Mouse (Mus musculus) midbrain, embryonic 11.5 days (tissue): ENCODE measurements around the gene Mef2d. TPM values are rescaled to one million over a fixed set of nuclear protein-coding genes. Genes with fewer than 3 reads are reported as not detected.
"Not testable (repeated sequence)": the region's sequence is repeated elsewhere in the genome, so short reads cannot be mapped to it uniquely, and the experiment has no call there.

Source experiments
- ATAC-seq: fragments of 200-750 bp; cut with Nextera tagmentation; 2 replicates; pipeline ENCODE4 v1.8.0; 2017; ENCODE audit warnings: moderate TSS enrichment, moderate library complexity; ENCODE audit not compliant: low FRiP score
- DNase-seq: peaks from one replicate; pipeline ENCODE4 v3.0.0; 2015; ENCODE audit warnings: low spot score; ENCODE audit errors: missing footprints
- H3K27ac ChIP-seq: fragments of 300-500 bp; sonication (generic); 2 replicates; pipeline ENCODE4 v1.5.1; 2014; ENCODE audit warnings: low read depth, low read length
- H3K27me3 ChIP-seq: fragments of 300-500 bp; sonication (generic); 2 replicates; pipeline ENCODE4 v1.6.1; 2014; ENCODE audit warnings: mild to moderate bottlenecking, low read length, moderate library complexity, mixed read lengths; ENCODE audit not compliant: control insufficient read depth, insufficient read depth
- H3K36me3 ChIP-seq: fragments of 300-500 bp; sonication (generic); 2 replicates; pipeline ENCODE4 v1.6.1; 2014; ENCODE audit warnings: mild to moderate bottlenecking, low read length, moderate library complexity, mixed read lengths; ENCODE audit not compliant: control insufficient read depth, insufficient read depth
- H3K4me1 ChIP-seq: fragments of 300-500 bp; sonication (generic); 2 replicates; pipeline ENCODE4 v1.6.1; 2014; ENCODE audit warnings: low read length; ENCODE audit not compliant: control insufficient read depth, insufficient read depth
- H3K4me2 ChIP-seq: fragments of 300-500 bp; sonication (generic); 2 replicates; pipeline ENCODE4 v1.6.1; 2014; ENCODE audit warnings: mild to moderate bottlenecking, moderate library complexity
- H3K4me3 ChIP-seq: fragments of 300-500 bp; sonication (generic); 2 replicates; pipeline ENCODE4 v1.5.1; 2014; ENCODE audit warnings: low read depth, low read length
- H3K9ac ChIP-seq: fragments of 300-500 bp; sonication (generic); 2 replicates; pipeline ENCODE4 v1.6.1; 2014; ENCODE audit warnings: low read length
- H3K9me3 ChIP-seq: fragments of 300-500 bp; sonication (generic); 2 replicates; pipeline ENCODE4 v1.6.1; 2016; ENCODE audit warnings: low read length; ENCODE audit not compliant: control insufficient read depth
- WGBS: fragments of 180-500 bp; shearing (Covaris S2); extraction: QIAGEN DNeasy Blood & Tissue Kit; methylation state at CpG from one replicate; pipeline ENCODE4 v1.1.7; 2014; 5-methylcytosine and 5-hydroxymethylcytosine counted together
- polyA plus RNA-seq: library from polyadenylated mRNA; unstranded; fragments of >200 nt; fragmentation: Nextera tagmentation; extraction: Ambion mirVana; gene quantifications from 2 replicates; pipeline ENCODE4 v1.2.1, GENCODE M21; 2014

The Mef2d gene
- polyA plus RNA-seq, 1 experiment from 2014 or later, result 10.9 TPM

DNA sequence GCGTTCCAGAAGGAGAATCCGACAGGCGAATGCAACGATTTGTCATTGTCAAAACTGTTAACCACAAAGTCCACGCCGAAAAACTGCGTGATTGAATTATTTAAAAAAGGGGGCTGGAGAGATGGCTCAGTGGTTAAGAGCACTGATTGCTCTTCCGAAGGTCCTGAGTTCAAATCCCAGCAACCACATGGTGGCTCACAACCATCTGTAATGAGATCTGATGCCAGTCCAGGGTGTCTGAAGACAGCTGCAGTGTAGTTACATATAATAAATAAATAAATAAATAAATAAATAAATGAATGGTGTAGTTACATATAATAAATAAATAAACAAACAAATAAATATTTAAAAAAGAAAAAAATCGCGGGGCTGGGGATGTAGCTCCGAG, 36.2 kb downstream of the Mef2d start:
- H3K36me3 ChIP-seq, H3K9me3 ChIP-seq, H3K27me3 ChIP-seq, H3K4me1 ChIP-seq, DNase-seq: not testable (repeated sequence)
- H3K9ac ChIP-seq, result peak overlapping the region; percentile 88; the same call in 1 of the 2 replicates
- H3K4me3 ChIP-seq, result peak overlapping the region; percentile 55
- peak overlapping the region; percentile 94; the same call in 1 of the 2 replicates for H3K27ac ChIP-seq
- ATAC-seq, result peak; percentile 11; the same call in 1 of the 2 replicates
- WGBS, result 34% methylated on average over 11 of the region's 11 CpGs
- peak overlapping the region; percentile 49 for H3K4me2 ChIP-seq

DNA sequence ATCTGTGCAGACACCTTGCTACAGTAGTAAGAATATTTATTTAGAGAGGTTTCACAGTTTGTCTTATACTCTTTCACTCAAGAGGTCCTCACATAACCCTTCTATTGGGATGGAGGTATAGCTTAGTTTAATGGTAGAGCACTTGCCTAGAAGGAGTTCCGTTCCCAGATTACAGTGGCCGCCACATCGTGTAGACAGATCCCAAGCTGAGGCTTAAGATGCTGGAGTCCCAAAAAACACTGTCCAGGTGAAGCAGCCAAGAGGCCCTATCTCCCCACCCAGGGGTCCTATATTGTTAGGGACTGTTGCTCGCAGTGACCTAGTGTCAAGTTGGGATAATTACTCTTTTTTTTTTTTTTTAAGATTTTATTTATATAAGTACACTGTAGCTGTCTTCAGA, 36.8 kb downstream of the Mef2d start:
- ATAC-seq, result no peak
- H3K36me3 ChIP-seq, result no peaks in the 10 kb centered on the region
- DNase-seq, result no peak
- H3K27me3 ChIP-seq, result peaks cover 3% of the 10 kb centered on the region
- WGBS, result 90% methylated on average over 4 of the region's 4 CpGs
- no peak overlapping the region for H3K4me2 ChIP-seq
- H3K4me1 ChIP-seq, result peaks cover 6% of the 10 kb centered on the region; the same call in 1 of the 2 replicates
- no peaks in the 10 kb centered on the region for H3K9me3 ChIP-seq
- H3K27ac ChIP-seq, result no peak overlapping the region
- H3K4me3 ChIP-seq, result no peak overlapping the region
- H3K9ac ChIP-seq, result no peak overlapping the region

DNA sequence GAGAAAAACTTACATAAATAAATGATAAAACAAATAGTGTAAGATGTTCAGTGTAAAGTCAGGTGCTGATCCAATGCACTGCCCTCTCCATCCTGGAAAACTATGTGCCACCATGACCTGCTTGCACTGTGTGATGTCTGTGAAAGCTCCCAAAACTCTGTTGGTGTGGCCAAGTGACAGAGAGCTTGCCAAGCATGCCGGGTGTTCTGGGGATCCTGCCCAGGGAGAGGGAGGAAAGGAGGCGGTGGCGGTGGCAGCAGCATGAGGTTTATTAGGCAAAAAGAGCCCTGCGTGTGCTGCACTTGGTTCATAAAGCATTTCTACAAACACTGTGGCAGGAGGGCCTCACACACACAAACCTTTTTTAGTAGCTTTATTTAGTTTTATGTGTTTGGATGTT, 39.2 kb downstream of the Mef2d start:
- Histone ChIP-seq H3K9me3 (no peaks in the 10 kb centered on the region), H3K27ac (no peak overlapping the region), H3K27me3 (peaks cover 3% of the 10 kb centered on the region), H3K4me2 (no peak overlapping the region), H3K4me1 (peaks cover 6% of the 10 kb centered on the region; the same call in 1 of the 2 replicates), H3K36me3 (no peaks in the 10 kb centered on the region), H3K4me3 (no peak overlapping the region), H3K9ac (no peak overlapping the region)
- 79% methylated on average over 4 of the region's 4 CpGs for WGBS
- ATAC-seq (no peak), DNase-seq (no peak)

DNA sequence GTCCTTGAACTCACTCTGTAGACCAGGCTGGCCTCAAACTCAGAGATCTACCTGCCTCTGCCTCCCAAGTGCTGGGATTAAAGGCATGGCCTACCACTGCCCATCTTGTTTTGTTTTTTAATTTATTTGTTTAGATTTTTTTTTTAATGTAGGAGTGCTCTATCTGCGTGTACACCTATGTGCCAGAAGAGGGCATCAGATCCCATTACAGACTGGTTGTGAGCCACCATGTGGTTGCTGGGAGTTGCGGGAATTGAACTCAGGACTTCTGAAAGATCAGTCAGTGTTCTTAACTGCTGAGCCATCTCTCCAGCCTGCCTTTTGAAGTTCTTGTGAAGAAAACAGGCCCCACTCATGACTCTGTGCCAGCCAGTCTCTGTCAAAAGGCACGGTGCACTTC, 44.3 kb downstream of the Mef2d start:
- Histone ChIP-seq H3K4me3 (no peak overlapping the region), H3K9me3 (no peaks in the 10 kb centered on the region; the same call in 1 of the 2 replicates), H3K4me1 (no peaks in the 10 kb centered on the region), H3K4me2 (no peak overlapping the region), H3K27me3 (peaks cover 8% of the 10 kb centered on the region), H3K9ac (no peak overlapping the region), H3K36me3 (no peaks in the 10 kb centered on the region), H3K27ac (no peak overlapping the region)
- DNase-seq (no peak), ATAC-seq (no peak)
- WGBS, result 76% methylated on average over 3 of the region's 3 CpGs

DNA sequence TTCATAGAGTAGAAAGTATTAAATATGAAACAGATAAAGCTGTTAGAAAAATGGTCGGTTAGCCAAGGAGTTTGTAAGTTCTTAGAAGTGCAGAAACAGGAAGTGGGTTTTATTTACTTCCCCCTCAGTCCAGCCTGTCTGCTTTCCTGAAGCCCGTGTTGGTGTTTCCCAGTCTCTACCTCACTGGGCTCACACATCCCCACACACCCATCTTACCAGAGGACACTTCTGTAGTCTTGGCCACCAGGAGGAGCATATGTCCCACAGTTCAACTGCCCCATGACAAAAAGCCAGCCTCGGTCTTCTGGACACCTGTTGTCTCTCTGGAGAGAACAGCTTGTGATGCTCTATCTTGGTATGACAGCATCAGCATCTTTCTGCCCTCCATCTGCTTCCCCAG, 49.0 kb downstream of the Mef2d start:
- H3K27me3 ChIP-seq, result peaks cover 51% of the 10 kb centered on the region
- H3K27ac ChIP-seq, result no peak overlapping the region
- H3K4me2 ChIP-seq, result no peak overlapping the region
- WGBS, result 38% methylated on average over 3 of the region's 3 CpGs
- no peak overlapping the region for H3K9ac ChIP-seq
- no peak overlapping the region for H3K4me3 ChIP-seq
- no peaks in the 10 kb centered on the region for H3K4me1 ChIP-seq
- H3K36me3 ChIP-seq, result no peaks in the 10 kb centered on the region
- DNase-seq (no peak), ATAC-seq (no peak)
- H3K9me3 ChIP-seq, result peaks cover 6% of the 10 kb centered on the region; the same call in 1 of the 2 replicates

DNA sequence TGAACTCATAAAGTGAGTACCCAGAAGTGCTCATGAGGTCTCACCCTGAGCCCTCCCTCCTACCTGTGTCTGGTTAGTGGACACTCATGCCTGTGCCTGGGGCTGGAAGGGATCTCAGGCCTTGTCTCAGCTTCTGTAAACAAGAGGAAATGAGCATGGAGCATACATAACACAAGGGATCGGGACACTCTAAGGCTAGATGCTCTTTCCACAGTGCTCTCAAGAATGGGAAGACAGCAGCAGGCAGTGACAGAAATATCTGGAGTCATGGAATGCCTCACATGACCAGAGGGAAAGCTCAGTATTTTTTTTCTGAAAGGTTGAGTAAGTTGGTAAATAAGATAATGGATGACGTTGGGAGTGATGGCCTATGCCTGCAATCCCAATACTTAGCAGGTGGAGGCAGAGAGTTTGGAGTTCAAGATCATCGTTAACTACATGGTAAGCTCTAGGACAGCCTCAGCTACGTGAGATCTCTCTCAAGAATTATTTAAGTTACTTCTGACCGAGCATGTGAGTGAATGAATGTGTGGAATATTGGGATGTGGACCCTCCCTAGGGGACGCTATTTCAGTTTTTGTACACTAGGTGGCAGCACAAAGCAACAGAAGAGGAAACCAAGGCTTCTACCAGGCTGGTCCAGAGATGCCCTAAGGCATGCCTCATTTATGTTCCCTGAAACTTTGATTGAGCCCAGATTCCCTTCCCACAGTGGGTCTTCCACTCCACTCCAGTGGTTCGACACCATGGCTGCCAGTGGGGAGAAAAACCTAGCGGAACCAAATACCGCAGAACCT, 49.8 kb downstream of the Mef2d start:
- Histone ChIP-seq H3K4me1 (no peaks in the 10 kb centered on the region; the same call in 1 of the 2 replicates), H3K4me2 (no peak overlapping the region), H3K9me3 (peaks cover 6% of the 10 kb centered on the region; the same call in 1 of the 2 replicates), H3K9ac (no peak overlapping the region), H3K27me3 (peaks cover 59% of the 10 kb centered on the region), H3K36me3 (no peaks in the 10 kb centered on the region), H3K27ac (no peak overlapping the region), H3K4me3 (no peak overlapping the region)
- 30% methylated on average over 9 of the region's 9 CpGs for WGBS
- ATAC-seq, result peak; percentile 71
- DNase-seq, result peak; percentile 97

DNA sequence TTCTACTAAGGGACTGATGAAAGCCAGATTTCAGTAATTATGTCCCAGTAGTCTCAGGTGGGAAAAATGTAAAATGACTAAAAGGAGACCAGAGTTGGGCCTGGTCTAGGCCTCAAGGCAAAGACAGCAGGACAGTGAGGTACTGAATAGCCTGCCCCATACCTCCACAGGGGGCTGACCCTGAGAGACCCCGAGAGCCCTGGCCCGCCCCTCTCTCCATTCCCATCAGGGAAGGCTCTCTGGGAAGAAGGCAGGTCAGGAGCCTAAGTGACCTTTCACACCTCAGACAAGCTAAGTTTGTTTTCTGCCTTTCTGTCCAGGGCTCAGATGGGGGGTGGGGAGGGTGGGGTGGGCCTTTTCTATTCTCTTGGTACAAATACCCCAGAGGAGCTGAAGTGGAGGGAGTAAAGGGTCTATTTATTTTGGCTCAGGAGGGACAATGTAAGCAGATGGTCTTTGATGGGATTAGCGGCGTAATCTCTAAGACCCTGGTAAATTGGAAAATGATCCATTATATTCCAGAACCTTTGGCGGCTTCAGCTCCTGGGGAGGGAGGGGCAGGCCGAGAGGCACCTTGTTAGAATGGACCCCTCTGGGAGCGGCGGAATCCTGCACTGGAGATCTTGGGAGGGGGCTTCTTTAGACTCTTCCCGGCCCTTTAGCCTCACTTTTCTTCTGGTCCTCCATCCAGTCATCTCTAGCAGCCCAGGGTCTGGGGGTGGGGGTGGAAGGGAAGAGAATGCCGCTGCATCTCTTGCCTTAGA, 55.8 kb downstream of the Mef2d start:
- ATAC-seq, result peak; percentile 81
- Histone ChIP-seq H3K36me3 (no peaks in the 10 kb centered on the region), H3K27me3 (peaks cover 96% of the 10 kb centered on the region), H3K4me2 (peak overlapping the region; percentile 25), H3K27ac (no peak overlapping the region), H3K9ac (no peak overlapping the region), H3K4me3 (no peak overlapping the region), H3K9me3 (peaks cover 6% of the 10 kb centered on the region; the same call in 1 of the 2 replicates), H3K4me1 (peaks cover 30% of the 10 kb centered on the region)
- DNase-seq, result peak; percentile 95
- 2% methylated on average over 10 of the region's 10 CpGs for WGBS

DNA sequence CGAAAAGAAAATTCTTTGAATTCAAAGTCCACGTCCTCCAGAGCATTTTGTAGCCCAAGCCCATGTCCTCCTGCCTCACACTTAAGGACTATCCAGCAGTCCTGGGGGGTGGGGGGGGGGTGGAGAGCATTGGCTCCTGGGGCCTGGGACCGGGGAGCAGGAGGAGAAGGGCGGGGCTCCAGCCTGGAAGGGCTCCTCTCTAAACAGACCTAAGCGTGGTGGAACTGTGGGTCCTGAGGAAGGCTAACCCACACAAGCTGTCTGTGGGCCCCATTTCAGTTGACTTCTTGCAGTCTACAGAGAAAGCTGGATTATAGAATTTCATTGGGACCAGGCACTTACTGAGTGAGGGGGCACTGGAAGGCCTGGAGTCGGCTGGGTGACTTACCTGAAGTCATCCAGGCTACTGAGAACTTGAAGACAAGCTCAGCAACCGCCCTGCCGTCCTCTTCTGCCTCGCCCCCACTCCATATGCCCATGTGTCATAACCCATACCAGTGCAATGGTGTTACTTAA, 56.4 kb downstream of the Mef2d start:
- peaks cover 30% of the 10 kb centered on the region for H3K4me1 ChIP-seq

More for the DNA sequence above, 56.4 kb downstream of the Mef2d start:
- peak; percentile 94 for DNase-seq
- Histone ChIP-seq H3K9me3 (peaks cover 3% of the 10 kb centered on the region; the same call in 1 of the 2 replicates), H3K27ac (no peak overlapping the region), H3K4me2 (peak overlapping the region; percentile 25), H3K9ac (no peak overlapping the region), H3K27me3 (peaks cover 96% of the 10 kb centered on the region), H3K4me3 (no peak overlapping the region), H3K36me3 (no peaks in the 10 kb centered on the region)
- WGBS, result under 1% methylated on average over 9 of the region's 9 CpGs
- peak; percentile 53 for ATAC-seq
